Mouse (Mus musculus) lung, adult 2 months (tissue): Measurements from ENCODE around the gene Mllt10. TPM values are rescaled to one million over a fixed set of nuclear protein-coding genes. Genes with fewer than 3 reads are reported as not detected.

Experiments used
- DNase-seq: peaks from one replicate; pipeline ENCODE4 v3.0.0; 2022
- H3K4me1 ChIP-seq: fragments of 200-500 bp; 2 replicates; pipeline ENCODE4 v1.6.1; 2011; ENCODE audit warnings: low read length; ENCODE audit not compliant: control insufficient read depth, insufficient read depth
- H3K4me3 ChIP-seq: fragments of 200-500 bp; replicated peaks from 2 replicates; pipeline ENCODE3; 2011; ENCODE audit warnings: low read depth, mild to moderate bottlenecking, control low read depth, low read length; ENCODE audit errors: extremely low read depth
- CTCF ChIP-seq: fragments of 200-500 bp; IDR thresholded peaks from 2 replicates; pipeline ENCODE4 v1.5.1; 2011; ENCODE audit warnings: mild to moderate bottlenecking, low read length, control low read depth; ENCODE audit not compliant: insufficient read depth
- POLR2A ChIP-seq: fragments of 200-500 bp; IDR thresholded peaks from 2 replicates; pipeline ENCODE4 v1.6.1; 2011; ENCODE audit warnings: low read depth, mild to moderate bottlenecking, control low read depth, low read length, borderline replicate concordance; ENCODE audit errors: extremely low read depth
- WGBS: fragments of 180-500 bp; shearing (Covaris S2); methylation state at CpG from one replicate; pipeline ENCODE4 v1.1.7; 2018; 5-methylcytosine and 5-hydroxymethylcytosine counted together
- polyA plus RNA-seq: library from polyadenylated mRNA; depleted of rRNA; stranded (reverse); fragments of >200 nt; gene quantifications from 2 replicates; pipeline ENCODE4 v1.2.3, GENCODE M21; 2012

Gene Mllt10
- polyA plus RNA-seq, 1 experiment, result 34.7 TPM

GRCm38 (mm10) chr2:18208578-18208977 lies 153.5 kb downstream of the Mllt10 start:
- no peaks in the 10 kb centered on the region for H3K4me1 ChIP-seq
- no peak for DNase-seq
- 84% methylated on average over 6 of the region's 6 CpGs for WGBS
- H3K4me3 ChIP-seq, result no peak overlapping the region
- TF ChIP-seq CTCF, result no peak
- TF ChIP-seq POLR2A, result no peak

- no peak for TF ChIP-seq POLR2A
- no peak for TF ChIP-seq CTCF
- Histone ChIP-seq H3K4me1 (no peaks in the 10 kb centered on the region), H3K4me3 (no peak overlapping the region)
- WGBS, result 90% methylated on average over 7 of the region's 7 CpGs
- no peak for DNase-seq
Measured at GRCm38 (mm10) chr2:18209211-18209823, 154.3 kb downstream of the Mllt10 start.

GRCm38 (mm10) chr2:18209948-18210347 lies 154.9 kb downstream of the Mllt10 start:
- DNase-seq, result no peak
- Histone ChIP-seq H3K4me3 (no peak overlapping the region), H3K4me1 (no peaks in the 10 kb centered on the region)
- WGBS, result 91% methylated on average over 4 of the region's 4 CpGs
- no peak for TF ChIP-seq POLR2A
- TF ChIP-seq CTCF, result no peak

- H3K4me1 ChIP-seq, result no peaks in the 10 kb centered on the region
- no peak for TF ChIP-seq CTCF
- DNase-seq, result no peak
- 47% methylated on average over 2 of the region's 2 CpGs for WGBS
- H3K4me3 ChIP-seq, result no peak overlapping the region
Measured at GRCm38 (mm10) chr2:18214031-18214430, 159.0 kb downstream of the Mllt10 start.

GRCm38 (mm10) chr2:18217867-18218266 lies 162.8 kb downstream of the Mllt10 start:
- 75% methylated on average over 3 of the region's 3 CpGs for WGBS
- Histone ChIP-seq H3K4me1 (no peaks in the 10 kb centered on the region), H3K4me3 (no peak overlapping the region)
- TF ChIP-seq CTCF (no peak), POLR2A (no peak)
- no peak for DNase-seq

GRCm38 (mm10) chr2:18218500-18218899 lies 163.5 kb downstream of the Mllt10 start:
- TF ChIP-seq CTCF (no peak), POLR2A (no peak)
- Histone ChIP-seq H3K4me3 (no peak overlapping the region), H3K4me1 (no peaks in the 10 kb centered on the region)
- DNase-seq, result no peak
- WGBS, result 75% methylated on average over 5 of the region's 5 CpGs

GRCm38 (mm10) chr2:18219136-18219535 lies 164.1 kb downstream of the Mllt10 start:
- no peak for DNase-seq
- no peak overlapping the region for H3K4me3 ChIP-seq
- WGBS, result 62% methylated on average over 8 of the region's 8 CpGs
- TF ChIP-seq POLR2A (no peak), CTCF (no peak)
- no peaks in the 10 kb centered on the region for H3K4me1 ChIP-seq

- WGBS, result 75% methylated on average over 13 of the region's 13 CpGs
- H3K4me1 ChIP-seq, result no peaks in the 10 kb centered on the region
- DNase-seq, result no peak
- H3K4me3 ChIP-seq, result no peak overlapping the region
- TF ChIP-seq POLR2A (no peak), CTCF (no peak)
Measured at GRCm38 (mm10) chr2:18219569-18219968, 164.5 kb downstream of the Mllt10 start.

GRCm38 (mm10) chr2:18228486-18229062 lies 173.5 kb downstream of the Mllt10 start:
- Histone ChIP-seq H3K4me3 (no peak overlapping the region), H3K4me1 (no peaks in the 10 kb centered on the region; the same call in 1 of the 2 replicates)
- no peak for TF ChIP-seq POLR2A
- TF ChIP-seq CTCF, result no peak
- no peak for DNase-seq
- 72% methylated on average over 8 of the region's 8 CpGs for WGBS

- Histone ChIP-seq H3K4me1 (no peaks in the 10 kb centered on the region; the same call in 1 of the 2 replicates), H3K4me3 (no peak overlapping the region)
- TF ChIP-seq CTCF (no peak), POLR2A (no peak)
- 43% methylated on average over 2 of the region's 2 CpGs for whole genome bisulfite sequencing
- no peak for DNase-seq
Measured at GRCm38 (mm10) chr2:18229279-18229678, 174.2 kb downstream of the Mllt10 start.

GRCm38 (mm10) chr2:18231143-18231542 lies 176.1 kb downstream of the Mllt10 start:
- no peak for DNase-seq
- WGBS, result 60% methylated on average over 4 of the region's 4 CpGs
- Histone ChIP-seq H3K4me1 (no peaks in the 10 kb centered on the region; the same call in 1 of the 2 replicates), H3K4me3 (no peak overlapping the region)
- TF ChIP-seq CTCF (no peak), POLR2A (no peak)
